Mouse (Mus musculus): ENCODE measurements at regions not wholly inside any gene's neighbourhood (a gene's known extent, or its start where the extent isn't known, plus 50 kb on each side); places are given as distances from the start of the nearest gene placed in this dataset.

- H3K4me1 ChIP-seq (ENCODE audit: control insufficient read depth, insufficient read depth, low read length) = no peaks in the 10 kb centered on the region
- H3K4me3 ChIP-seq (ENCODE audit: low read depth, low read length) = no peak overlapping the region
- H3K27me3 ChIP-seq (ENCODE audit: control insufficient read depth, insufficient read depth, low read length) = no peaks in the 10 kb centered on the region
- WGBS = 63% methylated on average over 5 of the region's 5 CpGs
- no peak overlapping the region for H3K9ac ChIP-seq (replicated peaks; ENCODE audit: low read depth, low read length)
- H3K9me3 ChIP-seq (ENCODE audit: control insufficient read depth, low read length) = no peaks in the 10 kb centered on the region
- H3K4me2 ChIP-seq (ENCODE audit: low read depth, low read length) = no peak overlapping the region
- ATAC-seq (ENCODE audit: low read depth) = no peak
- H3K27ac ChIP-seq (ENCODE audit: low read depth, low read length) = no peak overlapping the region
- no peaks in the 10 kb centered on the region for H3K36me3 ChIP-seq (ENCODE audit: control insufficient read depth, insufficient read depth, low read length)
These were observed 518.6 kb upstream of the 3110018I06Rik start for GRCm38 (mm10) chr12:106969873-106970272.

- Histone ChIP-seq H3K9me3 (ENCODE audit: control insufficient read depth, low read length) (no peaks in the 10 kb centered on the region), H3K4me3 (ENCODE audit: low read depth, low read length) (no peak overlapping the region), H3K4me1 (ENCODE audit: control insufficient read depth, insufficient read depth, low read length) (no peaks in the 10 kb centered on the region), H3K36me3 (ENCODE audit: control insufficient read depth, insufficient read depth, low read length) (no peaks in the 10 kb centered on the region), H3K9ac (replicated peaks; ENCODE audit: low read depth, low read length) (no peak overlapping the region), H3K4me2 (ENCODE audit: low read depth, low read length) (no peak overlapping the region), H3K27ac (ENCODE audit: low read depth, low read length) (no peak overlapping the region), H3K27me3 (ENCODE audit: control insufficient read depth, insufficient read depth, low read length) (no peaks in the 10 kb centered on the region)
- ATAC-seq (ENCODE audit: low read depth) = no peak
- WGBS = 82% methylated on average over 3 of the region's 3 CpGs
These were observed 496.0 kb upstream of the 3110018I06Rik start for GRCm38 (mm10) chr12:106992421-106992820.

- Histone ChIP-seq H3K9me3 (ENCODE audit: control insufficient read depth, low read length) (no peaks in the 10 kb centered on the region), H3K4me3 (ENCODE audit: low read depth, low read length) (no peak overlapping the region), H3K9ac (replicated peaks; ENCODE audit: low read depth, low read length) (no peak overlapping the region), H3K4me1 (ENCODE audit: control insufficient read depth, insufficient read depth, low read length) (no peaks in the 10 kb centered on the region), H3K27ac (ENCODE audit: low read depth, low read length) (no peak overlapping the region), H3K4me2 (ENCODE audit: low read depth, low read length) (no peak overlapping the region), H3K36me3 (ENCODE audit: control insufficient read depth, insufficient read depth, low read length) (no peaks in the 10 kb centered on the region), H3K27me3 (ENCODE audit: control insufficient read depth, insufficient read depth, low read length) (no peaks in the 10 kb centered on the region)
- 66% methylated on average over 4 of the region's 4 CpGs for WGBS
- no peak for ATAC-seq (ENCODE audit: low read depth)
These were observed 495.4 kb upstream of the 3110018I06Rik start for GRCm38 (mm10) chr12:106993011-106993410.

GRCm38 (mm10) chr12:107010995-107011786 lies 477.2 kb upstream of the 3110018I06Rik start:
- Histone ChIP-seq H3K4me1 (ENCODE audit: control insufficient read depth, insufficient read depth, low read length) (no peaks in the 10 kb centered on the region), H3K4me3 (ENCODE audit: low read depth, low read length) (no peak overlapping the region), H3K9me3 (ENCODE audit: control insufficient read depth, low read length) (no peaks in the 10 kb centered on the region), H3K4me2 (ENCODE audit: low read depth, low read length) (no peak overlapping the region), H3K9ac (replicated peaks; ENCODE audit: low read depth, low read length) (no peak overlapping the region), H3K27ac (ENCODE audit: low read depth, low read length) (no peak overlapping the region), H3K27me3 (ENCODE audit: control insufficient read depth, insufficient read depth, low read length) (no peaks in the 10 kb centered on the region), H3K36me3 (ENCODE audit: control insufficient read depth, insufficient read depth, low read length) (no peaks in the 10 kb centered on the region)
- ATAC-seq (ENCODE audit: low read depth) = no peak
- 59% methylated on average over 19 of the region's 20 CpGs for WGBS

GRCm38 (mm10) chr12:107016801-107017200 lies 471.6 kb upstream of the 3110018I06Rik start:
- WGBS = 85% methylated on average over 2 of the region's 2 CpGs
- no peak for ATAC-seq (ENCODE audit: low read depth)
- H3K9ac ChIP-seq (replicated peaks; ENCODE audit: low read depth, low read length) = no peak overlapping the region

GRCm38 (mm10) chr12:107021806-107022205 lies 466.6 kb upstream of the 3110018I06Rik start:
- no peak overlapping the region for H3K4me3 ChIP-seq (ENCODE audit: low read depth, low read length)
- WGBS = 85% methylated on average over 1 of the region's 1 CpGs
- no peak for ATAC-seq (ENCODE audit: low read depth)

More at GRCm38 (mm10) chr12:107016801-107017200, 471.6 kb upstream of the 3110018I06Rik start:
- Histone ChIP-seq H3K4me2 (ENCODE audit: low read depth, low read length) (no peak overlapping the region), H3K4me1 (ENCODE audit: control insufficient read depth, insufficient read depth, low read length) (no peaks in the 10 kb centered on the region), H3K36me3 (ENCODE audit: control insufficient read depth, insufficient read depth, low read length) (no peaks in the 10 kb centered on the region), H3K27ac (ENCODE audit: low read depth, low read length) (no peak overlapping the region), H3K4me3 (ENCODE audit: low read depth, low read length) (no peak overlapping the region), H3K27me3 (ENCODE audit: control insufficient read depth, insufficient read depth, low read length) (no peaks in the 10 kb centered on the region), H3K9me3 (ENCODE audit: control insufficient read depth, low read length) (no peaks in the 10 kb centered on the region)

GRCm38 (mm10) chr12:107026821-107027220 lies 461.6 kb upstream of the 3110018I06Rik start:
- no peak overlapping the region for H3K4me2 ChIP-seq (ENCODE audit: low read depth, low read length)
- H3K27ac ChIP-seq (ENCODE audit: low read depth, low read length) = no peak overlapping the region
- 85% methylated on average over 5 of the region's 5 CpGs for WGBS
- H3K9me3 ChIP-seq (ENCODE audit: control insufficient read depth, low read length) = no peaks in the 10 kb centered on the region
- no peaks in the 10 kb centered on the region; the same call in 1 of the 2 replicates for H3K27me3 ChIP-seq (ENCODE audit: control insufficient read depth, insufficient read depth, low read length)
- no peak overlapping the region for H3K9ac ChIP-seq (replicated peaks; ENCODE audit: low read depth, low read length)
- 0 out of 2 replicates have a peak, but pooled peaks cover 3% of the 10 kb centered on the region for H3K4me1 ChIP-seq (ENCODE audit: control insufficient read depth, insufficient read depth, low read length)
- H3K36me3 ChIP-seq (ENCODE audit: control insufficient read depth, insufficient read depth, low read length) = no peaks in the 10 kb centered on the region
- no peak overlapping the region for H3K4me3 ChIP-seq (ENCODE audit: low read depth, low read length)
- ATAC-seq (ENCODE audit: low read depth) = no peak

More at GRCm38 (mm10) chr12:107021806-107022205, 466.6 kb upstream of the 3110018I06Rik start:
- H3K9me3 ChIP-seq (ENCODE audit: control insufficient read depth, low read length) = no peaks in the 10 kb centered on the region
- no peaks in the 10 kb centered on the region for H3K4me1 ChIP-seq (ENCODE audit: control insufficient read depth, insufficient read depth, low read length)
- no peak overlapping the region for H3K4me2 ChIP-seq (ENCODE audit: low read depth, low read length)
- no peaks in the 10 kb centered on the region for H3K36me3 ChIP-seq (ENCODE audit: control insufficient read depth, insufficient read depth, low read length)
- no peaks in the 10 kb centered on the region for H3K27me3 ChIP-seq (ENCODE audit: control insufficient read depth, insufficient read depth, low read length)
- H3K9ac ChIP-seq (replicated peaks; ENCODE audit: low read depth, low read length) = no peak overlapping the region
- H3K27ac ChIP-seq (ENCODE audit: low read depth, low read length) = no peak overlapping the region

- peak overlapping the region; percentile 14; the same call in 1 of the 2 replicates for H3K4me2 ChIP-seq (ENCODE audit: low read depth, low read length)
- H3K27ac ChIP-seq (ENCODE audit: low read depth, low read length) = no peak overlapping the region
- H3K36me3 ChIP-seq (ENCODE audit: control insufficient read depth, insufficient read depth, low read length) = no peaks in the 10 kb centered on the region
- H3K9me3 ChIP-seq (ENCODE audit: control insufficient read depth, low read length) = no peaks in the 10 kb centered on the region
- H3K4me3 ChIP-seq (ENCODE audit: low read depth, low read length) = no peak overlapping the region
- no peak for ATAC-seq (ENCODE audit: low read depth)
- no peak overlapping the region for H3K9ac ChIP-seq (replicated peaks; ENCODE audit: low read depth, low read length)
- WGBS = 31% methylated on average over 23 of the region's 23 CpGs
- H3K4me1 ChIP-seq (ENCODE audit: control insufficient read depth, insufficient read depth, low read length) = 0 out of 2 replicates have a peak, but pooled peaks cover 3% of the 10 kb centered on the region
- no peaks in the 10 kb centered on the region; the same call in 1 of the 2 replicates for H3K27me3 ChIP-seq (ENCODE audit: control insufficient read depth, insufficient read depth, low read length)
These were observed 460.4 kb upstream of the 3110018I06Rik start for GRCm38 (mm10) chr12:107027842-107028549.

- ATAC-seq (ENCODE audit: low read depth) = no peak
- H3K27me3 ChIP-seq (ENCODE audit: control insufficient read depth, insufficient read depth, low read length) = no peaks in the 10 kb centered on the region; the same call in 1 of the 2 replicates
- no peaks in the 10 kb centered on the region for H3K9me3 ChIP-seq (ENCODE audit: control insufficient read depth, low read length)
- H3K36me3 ChIP-seq (ENCODE audit: control insufficient read depth, insufficient read depth, low read length) = no peaks in the 10 kb centered on the region
- H3K4me2 ChIP-seq (ENCODE audit: low read depth, low read length) = no peak overlapping the region
- no peak overlapping the region for H3K4me3 ChIP-seq (ENCODE audit: low read depth, low read length)
- 0 out of 2 replicates have a peak, but pooled peaks cover 3% of the 10 kb centered on the region for H3K4me1 ChIP-seq (ENCODE audit: control insufficient read depth, insufficient read depth, low read length)
- H3K27ac ChIP-seq (ENCODE audit: low read depth, low read length) = no peak overlapping the region
- 46% methylated on average over 1 of the region's 1 CpGs for WGBS
- no peak overlapping the region for H3K9ac ChIP-seq (replicated peaks; ENCODE audit: low read depth, low read length)
These were observed 459.4 kb upstream of the 3110018I06Rik start for GRCm38 (mm10) chr12:107028985-107029384.

All from neural tube, embryonic 14.5 days (tissue).